Mouse (Mus musculus): ENCODE results near the gene Stpg1. TPM values are rescaled to one million over a fixed set of nuclear protein-coding genes. Genes with fewer than 3 reads are reported as not detected.

The Stpg1 gene
- polyA plus RNA-seq (2012; rRNA removed; ENCODE audit: low replicate concordance), result 0.16 TPM in 1 of 2 replicates, not detected in the other

DNA sequence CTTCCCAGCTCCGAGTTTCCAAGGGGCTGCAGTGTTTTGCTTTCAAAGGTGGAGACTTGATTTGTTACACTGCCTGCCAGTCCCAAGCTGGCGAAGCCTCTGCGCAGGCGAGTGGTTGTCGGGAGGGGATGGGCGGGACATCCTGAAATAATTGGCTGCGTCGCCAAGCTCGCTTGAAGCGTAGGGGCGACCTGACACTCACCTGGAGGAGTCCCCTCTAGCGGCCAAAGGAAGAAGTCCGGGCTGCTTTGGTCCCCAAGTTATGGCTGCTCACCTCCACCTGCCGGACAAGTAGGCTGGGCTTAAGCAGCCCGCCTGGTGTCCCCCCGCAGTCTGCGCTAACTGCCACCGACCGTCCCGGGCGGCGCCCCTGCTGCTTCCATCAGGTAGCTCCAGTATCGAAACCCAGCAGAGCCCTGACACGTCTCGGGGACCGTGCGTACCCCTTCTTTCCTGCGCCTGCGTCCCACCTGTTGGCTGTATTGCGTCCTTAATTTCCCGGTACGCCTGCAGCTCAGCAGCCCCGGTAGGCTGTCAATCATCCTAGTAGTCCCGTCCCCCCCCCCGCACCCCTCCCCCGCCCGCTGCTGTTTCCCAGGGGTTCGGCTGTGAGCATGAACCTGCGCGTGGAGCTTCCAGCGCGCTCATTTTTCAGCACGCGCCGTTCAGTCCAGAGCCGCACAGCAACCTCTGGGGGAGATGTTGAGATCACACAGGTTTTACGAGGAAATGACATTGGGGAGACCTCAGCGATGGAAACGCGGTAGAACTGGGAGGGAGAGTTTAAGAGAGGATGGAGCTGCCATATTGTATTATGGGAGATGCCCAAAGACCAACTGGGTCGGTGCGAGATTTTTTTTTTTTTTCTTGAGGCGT, at the start of gene Stpg1, which contains the start of gene Nipal3:
Gene Stpg1, plus strand, starts transcription at position 270 of the 876 bp plus-strand sequence.
Gene Nipal3, minus strand, starts transcription at position 518 of the 876 bp plus-strand sequence.

DNA sequence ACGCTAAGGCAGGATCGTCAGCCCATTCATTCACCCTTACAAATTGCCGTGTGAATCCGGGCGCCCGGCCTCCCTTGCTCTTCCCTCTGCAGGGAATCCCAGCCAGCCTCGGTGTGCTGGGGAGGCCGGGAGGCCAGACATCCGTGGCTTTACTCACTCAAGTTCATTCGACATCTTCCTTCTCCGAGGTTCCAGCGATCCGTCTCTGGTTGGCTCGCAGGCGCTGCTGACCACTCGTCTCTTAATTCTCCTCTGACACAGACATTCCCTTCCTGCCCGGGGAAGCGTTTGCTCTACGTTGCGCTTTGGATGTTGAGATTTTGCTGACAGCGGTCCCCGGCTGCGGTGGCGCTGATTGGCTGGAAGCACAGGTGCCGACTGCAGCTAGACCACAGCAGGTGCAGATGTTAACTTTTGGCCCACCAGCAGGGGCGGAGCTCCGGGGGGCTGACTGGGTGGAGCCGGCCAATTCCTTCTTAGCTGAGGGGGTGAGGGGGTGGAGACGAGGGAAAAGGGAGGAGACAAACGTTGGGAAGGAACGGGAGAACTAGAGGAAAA, 78.7 kb downstream of the Stpg1 start, which contains the start of gene Grhl3:
Gene Grhl3, minus strand, starts transcription at position 380 of the 558 bp plus-strand sequence.

Other genes with a start within 250 kb of the Stpg1 start
- 128 and 149 TPM in 2 replicates for gene Clic4, start 222.0 kb upstream of the Stpg1 start, polyA plus RNA-seq (2012; rRNA removed; ENCODE audit: low replicate concordance)
- 25.2 and 39.3 TPM in 2 replicates for gene Srrm1, start 141.5 kb upstream of the Stpg1 start, polyA plus RNA-seq (2012; rRNA removed; ENCODE audit: low replicate concordance)
- gene Ncmap, start 96.6 kb upstream of the Stpg1 start, polyA plus RNA-seq (2012; rRNA removed; ENCODE audit: low replicate concordance), result 1.3 and 2.5 TPM in 2 replicates
- 12.4 and 21.7 TPM in 2 replicates for gene Rcan3, start 60.9 kb upstream of the Stpg1 start, polyA plus RNA-seq (2012; rRNA removed; ENCODE audit: low replicate concordance)
- gene Nipal3, start 248 bp downstream of the Stpg1 start, polyA plus RNA-seq (2012; rRNA removed; ENCODE audit: low replicate concordance), result 10.5 and 25.0 TPM in 2 replicates
- 0.63 TPM in 1 of 2 replicates, not detected in the other for gene Grhl3, start 78.8 kb downstream of the Stpg1 start, polyA plus RNA-seq (2012; rRNA removed; ENCODE audit: low replicate concordance)
- gene Ifnlr1, start 191.5 kb downstream of the Stpg1 start, polyA plus RNA-seq (2012; rRNA removed; ENCODE audit: low replicate concordance), result 0.14 and 5.1 TPM in 2 replicates
- 0.24 and 1.9 TPM in 2 replicates for gene Il22ra1, start 233.4 kb downstream of the Stpg1 start, polyA plus RNA-seq (2012; rRNA removed; ENCODE audit: low replicate concordance)

Measured in subcutaneous adipose tissue, adult 2 months (tissue).